Comparison of ENCODE assay signal across 8 mouse cellular contexts in the genomic region with DNA sequence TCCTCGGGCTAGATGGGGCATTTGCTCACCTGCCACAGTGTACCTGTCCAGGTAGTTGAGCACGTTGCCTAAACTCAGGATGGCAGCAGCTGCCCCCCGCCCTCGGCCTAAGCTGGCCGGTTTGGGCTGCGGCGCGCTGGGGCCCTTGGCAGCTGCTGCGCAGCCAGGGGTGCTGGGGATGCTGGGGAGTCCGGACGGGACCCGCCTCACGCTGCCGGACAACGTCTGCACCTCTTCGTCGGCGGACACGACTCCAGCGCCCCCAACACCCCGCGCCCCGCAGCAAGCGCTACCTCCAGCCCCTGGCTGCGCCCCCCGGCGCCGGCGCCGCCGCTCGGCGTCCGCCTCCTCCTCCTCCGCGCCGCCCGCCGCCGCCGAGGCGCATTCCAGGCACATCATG. TPM values are rescaled to one million over a fixed set of nuclear protein-coding genes. Genes with fewer than 3 reads are reported as not detected.
DNase-seq lines count a peak whose midpoint lies in the region; ATAC-seq and TF ChIP-seq lines count a peak whose summit lies in the region.

No protein-coding gene starts in this region.

- under 1% methylated on average over 38 of the region's 42 CpGs for WGBS in limb, embryonic 12.5 days
- WGBS in stomach, embryonic 14.5 days: 1% methylated on average over 33 of the region's 42 CpGs

- no peak overlapping the region for H3K27ac ChIP-seq in testis, adult 2 months (ENCODE audit: control insufficient read depth, insufficient read depth, low read depth, low read length)
- no peak overlapping the region for H3K27ac ChIP-seq in limb, embryonic 12.5 days
- no peak overlapping the region for H3K27ac ChIP-seq in stomach, embryonic 14.5 days (ENCODE audit: low read length)

- no peak for TF ChIP-seq CTCF in testis, adult 2 months (IDR thresholded peaks at IDR 0.05; ENCODE audit: control insufficient read depth, insufficient read depth, insufficient replicate concordance, low read depth, low read length)

- no peaks in the 10 kb centered on the region for H3K36me3 ChIP-seq in testis, adult 2 months (ENCODE audit: control insufficient read depth, insufficient read depth, low read length)
- H3K36me3 ChIP-seq in limb, embryonic 12.5 days: no peaks in the 10 kb centered on the region
- H3K36me3 ChIP-seq in stomach, embryonic 14.5 days (ENCODE audit: control insufficient read depth, insufficient read depth, low read length): no peaks in the 10 kb centered on the region

- H3K9ac ChIP-seq in limb, embryonic 12.5 days (replicated peaks): peak overlapping the region; percentile 63
- peak overlapping the region; percentile 38; the same call in 1 of the 2 replicates for H3K9ac ChIP-seq in stomach, embryonic 14.5 days (replicated peaks; ENCODE audit: low read depth, low read length)

- DNase-seq in gastrocnemius, postnatal 10 days: peak; percentile 36
- no peak for DNase-seq in gastrocnemius, postnatal 14 days
- DNase-seq in testis, postnatal 10 days (ENCODE audit: low spot score): no peak
- no peak for DNase-seq in urinary bladder, postnatal 4 days (ENCODE audit: low spot score in 2 of 2)
- no peak for DNase-seq in layer of hippocampus, adult 9-11 months

- intact Hi-C loops in gastrocnemius, postnatal 14 days (cut with DNase I; ENCODE audit: low total_unique reads): loop anchor here (5.0 kb wide), 1 partner anchor 37 kb away; no protein-coding TSS in a partner anchor

- no peak for TF ChIP-seq POLR2A in testis, adult 2 months (IDR thresholded peaks at IDR 0.05; ENCODE audit: control insufficient read depth, low read depth, low read length)

- H3K4me3 ChIP-seq in testis, adult 2 months (ENCODE audit: control insufficient read depth, low read depth, low read length): peak overlapping the region; percentile 64
- peak overlapping the region; percentile 62 for H3K4me3 ChIP-seq in limb, embryonic 12.5 days (replicated peaks)
- peak overlapping the region; percentile 46 for H3K4me3 ChIP-seq in stomach, embryonic 14.5 days (ENCODE audit: low read depth, low read length)

- H3K27me3 ChIP-seq in testis, adult 2 months (ENCODE audit: control insufficient read depth, insufficient read depth, low read length): no peaks in the 10 kb centered on the region
- H3K27me3 ChIP-seq in limb, embryonic 12.5 days: peaks cover 65% of the 10 kb centered on the region
- H3K27me3 ChIP-seq in stomach, embryonic 14.5 days (ENCODE audit: control insufficient read depth, insufficient read depth, low read length): peaks cover 14% of the 10 kb centered on the region; the same call in 1 of the 2 replicates

- H3K4me1 ChIP-seq in testis, adult 2 months (ENCODE audit: control insufficient read depth, insufficient read depth, low read length): peaks cover 12% of the 10 kb centered on the region
- peaks cover 17% of the 10 kb centered on the region for H3K4me1 ChIP-seq in limb, embryonic 12.5 days (replicated peaks)
- peaks cover 9% of the 10 kb centered on the region; the same call in 1 of the 2 replicates for H3K4me1 ChIP-seq in stomach, embryonic 14.5 days (ENCODE audit: control insufficient read depth, insufficient read depth, low read length)

- ATAC-seq in limb, embryonic 12.5 days (ENCODE audit: insufficient number of reproducible peaks, insufficient read depth, low FRiP score, low TSS enrichment, low read depth): peak; percentile 1
- no peak for ATAC-seq in stomach, embryonic 14.5 days (ENCODE audit: insufficient number of reproducible peaks, insufficient read depth, low FRiP score, low read depth)

- peak overlapping the region; percentile 97 for H3K4me2 ChIP-seq in limb, embryonic 12.5 days
- peak overlapping the region; percentile 98 for H3K4me2 ChIP-seq in stomach, embryonic 14.5 days (replicated peaks; ENCODE audit: low read depth, low read length)

- H3K9me3 ChIP-seq in limb, embryonic 12.5 days: no peaks in the 10 kb centered on the region
- H3K9me3 ChIP-seq in stomach, embryonic 14.5 days (ENCODE audit: control insufficient read depth, low read depth, low read length): no peaks in the 10 kb centered on the region

RNA-seq across cellular contexts. Expression of a gene that starts 0.3 kb away (rescaled TPM):
- 10 to 100 TPM; 15.8 to 20.0 TPM for total RNA-seq in gastrocnemius, postnatal 10 days (2021)
- 10 to 100 TPM; 11.4 to 14.7 TPM for total RNA-seq in gastrocnemius, postnatal 14 days (2021)
- polyA plus RNA-seq in testis, adult 2 months (2012; rRNA removed): 11.4 and 12.1 TPM in 2 replicates
- 2.1 and 2.2 TPM in 2 replicates for polyA plus RNA-seq in limb, embryonic 12.5 days (2016; fragmentation: Nextera tagmentation; extraction: Ambion mirVana)
- 2.3 and 3.0 TPM in 2 replicates for polyA plus RNA-seq in stomach, embryonic 14.5 days (2014; fragmentation: Nextera tagmentation; extraction: Ambion mirVana)

RNA-seq across cellular contexts. Expression of a gene that starts 48.2 kb away (rescaled TPM):
- 10 to 100 TPM; 74.5 to 75.9 TPM for total RNA-seq in gastrocnemius, postnatal 10 days (2021)
- 10 to 100 TPM; 58.7 to 62.8 TPM for total RNA-seq in gastrocnemius, postnatal 14 days (2021)
- polyA plus RNA-seq in testis, adult 2 months (2012; rRNA removed): 13.6 and 14.0 TPM in 2 replicates
- 173 and 176 TPM in 2 replicates for polyA plus RNA-seq in limb, embryonic 12.5 days (2016; fragmentation: Nextera tagmentation; extraction: Ambion mirVana)
- 121 and 126 TPM in 2 replicates for polyA plus RNA-seq in stomach, embryonic 14.5 days (2014; fragmentation: Nextera tagmentation; extraction: Ambion mirVana)

RNA-seq across cellular contexts. Expression of a gene that starts 54.1 kb away (rescaled TPM):
- total RNA-seq in gastrocnemius, postnatal 10 days (2021): under 1 TPM in 1 of 2 experiments, not detected in 1; 0.28 TPM
- under 1 TPM; 0.18 to 0.38 TPM for total RNA-seq in gastrocnemius, postnatal 14 days (2021)
- 0.10 TPM in 2 replicates for polyA plus RNA-seq in testis, adult 2 months (2012; rRNA removed)
- polyA plus RNA-seq in limb, embryonic 12.5 days (2016; fragmentation: Nextera tagmentation; extraction: Ambion mirVana): 0.15 and 0.36 TPM in 2 replicates
- polyA plus RNA-seq in stomach, embryonic 14.5 days (2014; fragmentation: Nextera tagmentation; extraction: Ambion mirVana): 0.51 and 1.7 TPM in 2 replicates
